Mouse (Mus musculus): Measurements from ENCODE around the gene Klb. TPM values are rescaled to one million over a fixed set of nuclear protein-coding genes. Genes with fewer than 3 reads are reported as not detected.

Gene Klb
- total and polyA plus RNA-seq, 3 experiments: not detected

- Histone ChIP-seq H3K9me3 (replicated peaks; ENCODE audit: low read length) (no peaks in the 10 kb centered on the region), H3K27me3 (replicated peaks) (no peaks in the 10 kb centered on the region), H3K36me3 (replicated peaks in 1 of 2; ENCODE audit: control insufficient read depth in 1 of 2, insufficient read depth in 1 of 2, low read length in 1 of 2) (peaks cover 24 to 72% of the 10 kb centered on the region in 2 experiments), H3K9ac (ENCODE audit: insufficient read depth, low read depth) (0 out of 2 replicates have a peak overlapping the region, but pooled peaks have one; percentile 40), H3K27ac (ENCODE audit: insufficient read depth, low read depth) (0 out of 2 replicates have a peak overlapping the region, but pooled peaks have one; percentile 12), H3K4me3 (replicated peaks in 1 of 3; ENCODE audit: low read depth in 2 of 3, low read length in 2 of 3, poor library complexity in 1 of 3) (peak overlapping the region in 2 of 3 experiments; percentile 4 to 9), H3K4me1 (ENCODE audit: control insufficient read depth in 1 of 2, insufficient read depth in 2 of 2) (peaks cover 0 to 18% of the 10 kb centered on the region in 2 experiments; a peak in 2 of 4 replicates), H3K4me2 (ENCODE audit: insufficient read depth, low read depth, poor library complexity, severe bottlenecking) (peak overlapping the region; percentile 69), H3K79me2 (replicated peaks; ENCODE audit: control insufficient read depth, extremely low read depth, insufficient read depth, poor library complexity, severe bottlenecking) (no peaks in the 10 kb centered on the region)
- dilution Hi-C loops (cut with MboI; ENCODE audit: extremely low pct_ligation_motif_present, extremely low pct_unique_long_range_greater_than_20kb, low sequenced_read_pairs) (no loop called here), in situ Hi-C loops (cut with MboI; ENCODE audit: low pct_ligation_motif_present, low pct_unique_long_range_greater_than_20kb, low sequenced_read_pairs) (no loop called here)
- DNase-seq (ENCODE audit: extremely low read depth): peak; percentile 71
- TF ChIP-seq ETS1 (conservative IDR thresholded peaks at IDR 0.05; ENCODE audit: low read depth, low read length) (0 out of 2 replicates have a peak, but pooled peaks have one; percentile 10), GABPA (IDR thresholded peaks at IDR 0.05; ENCODE audit: insufficient replicate concordance, low read depth, low read length) (no peak), ZC3H11A (IDR thresholded peaks at IDR 0.05; ENCODE audit: low read depth, low read length) (no peak), EP300 (IDR thresholded peaks at IDR 0.05; ENCODE audit: low read length) (0 out of 2 replicates have a peak, but pooled peaks have one; percentile 25), NELFE (IDR thresholded peaks at IDR 0.05; ENCODE audit: low read depth, low read length) (no peak)
These were observed 71.0 kb downstream of the Klb start for GRCm38 (mm10) chr5:65419136-65419535.

GRCm38 (mm10) chr5:65420822-65421221 is 72.7 kb downstream of the Klb start:
- H3K9ac ChIP-seq (ENCODE audit: insufficient read depth, low read depth): no peak overlapping the region
- DNase-seq (ENCODE audit: extremely low read depth): no peak
- in situ Hi-C loops (cut with MboI; ENCODE audit: low pct_ligation_motif_present, low pct_unique_long_range_greater_than_20kb, low sequenced_read_pairs) (no loop called here), dilution Hi-C loops (cut with MboI; ENCODE audit: extremely low pct_ligation_motif_present, extremely low pct_unique_long_range_greater_than_20kb, low sequenced_read_pairs) (no loop called here)
- peaks cover 25 to 71% of the 10 kb centered on the region in 2 experiments for H3K36me3 ChIP-seq (replicated peaks in 1 of 2; ENCODE audit: control insufficient read depth in 1 of 2, insufficient read depth in 1 of 2, low read length in 1 of 2)
- H3K27me3 ChIP-seq (replicated peaks): no peaks in the 10 kb centered on the region
- H3K4me2 ChIP-seq (ENCODE audit: insufficient read depth, low read depth, poor library complexity, severe bottlenecking): no peak overlapping the region
- no peak overlapping the region for H3K4me3 ChIP-seq (replicated peaks in 1 of 3; ENCODE audit: low read depth in 2 of 3, low read length in 2 of 3, poor library complexity in 1 of 3)
- H3K4me1 ChIP-seq (ENCODE audit: control insufficient read depth in 1 of 2, insufficient read depth in 2 of 2): peaks cover 0 to 18% of the 10 kb centered on the region in 2 experiments; a peak in 2 of 4 replicates
- H3K9me3 ChIP-seq (replicated peaks; ENCODE audit: low read length): no peaks in the 10 kb centered on the region
- TF ChIP-seq TCF12 (IDR thresholded peaks at IDR 0.05; ENCODE audit: low read depth, low read length) (no peak), MAZ (IDR thresholded peaks at IDR 0.05; ENCODE audit: low read depth, low read length) (no peak), ELF1 (IDR thresholded peaks at IDR 0.05; ENCODE audit: low read depth, low read length) (no peak), MEF2A (IDR thresholded peaks at IDR 0.05; ENCODE audit: borderline replicate concordance, low read depth, low read length) (no peak), NRF1 (IDR thresholded peaks at IDR 0.05; ENCODE audit: low read depth, low read length) (no peak), CHD2 (IDR thresholded peaks at IDR 0.05; ENCODE audit: low read length) (no peak), TBP (conservative IDR thresholded peaks at IDR 0.05; ENCODE audit: low read depth, low read length) (no peak), GABPA (IDR thresholded peaks at IDR 0.05; ENCODE audit: insufficient replicate concordance, low read depth, low read length) (no peak), E2F4 (IDR thresholded peaks at IDR 0.05; ENCODE audit: insufficient replicate concordance, low read depth, low read length) (no peak), CTCF (conservative IDR thresholded peaks at IDR 0.05 in 1 of 2, IDR thresholded peaks at IDR 0.05 in 1 of 2; ENCODE audit: low read depth in 2 of 2, low read length in 2 of 2) (no peak), ZNF384 (IDR thresholded peaks at IDR 0.05; ENCODE audit: low read depth, low read length) (no peak), BHLHE40 (IDR thresholded peaks at IDR 0.05; ENCODE audit: low read depth, low read length) (no peak), PAX5 (IDR thresholded peaks at IDR 0.05; ENCODE audit: low read length) (no peak), MXI1 (IDR thresholded peaks at IDR 0.05; ENCODE audit: low read depth, low read length) (no peak), JUN (IDR thresholded peaks at IDR 0.05; ENCODE audit: insufficient read depth, low read depth, low read length) (no peak), UBTF (IDR thresholded peaks at IDR 0.05; ENCODE audit: low read depth, low read length) (no peak), RCOR1 (conservative IDR thresholded peaks at IDR 0.05; ENCODE audit: low read depth, low read length) (no peak)
- no peak overlapping the region for H3K27ac ChIP-seq (ENCODE audit: insufficient read depth, low read depth)
- H3K79me2 ChIP-seq (replicated peaks; ENCODE audit: control insufficient read depth, extremely low read depth, insufficient read depth, poor library complexity, severe bottlenecking): no peaks in the 10 kb centered on the region
